Mouse (Mus musculus) urinary bladder, postnatal 14 days (tissue): Measurements from ENCODE around the gene Khdrbs2.

Experiments
- DNase-seq: peaks from one replicate; pipeline ENCODE4 v3.0.0; 2021; ENCODE audit warnings: low spot score

Khdrbs2 gene

DNA sequence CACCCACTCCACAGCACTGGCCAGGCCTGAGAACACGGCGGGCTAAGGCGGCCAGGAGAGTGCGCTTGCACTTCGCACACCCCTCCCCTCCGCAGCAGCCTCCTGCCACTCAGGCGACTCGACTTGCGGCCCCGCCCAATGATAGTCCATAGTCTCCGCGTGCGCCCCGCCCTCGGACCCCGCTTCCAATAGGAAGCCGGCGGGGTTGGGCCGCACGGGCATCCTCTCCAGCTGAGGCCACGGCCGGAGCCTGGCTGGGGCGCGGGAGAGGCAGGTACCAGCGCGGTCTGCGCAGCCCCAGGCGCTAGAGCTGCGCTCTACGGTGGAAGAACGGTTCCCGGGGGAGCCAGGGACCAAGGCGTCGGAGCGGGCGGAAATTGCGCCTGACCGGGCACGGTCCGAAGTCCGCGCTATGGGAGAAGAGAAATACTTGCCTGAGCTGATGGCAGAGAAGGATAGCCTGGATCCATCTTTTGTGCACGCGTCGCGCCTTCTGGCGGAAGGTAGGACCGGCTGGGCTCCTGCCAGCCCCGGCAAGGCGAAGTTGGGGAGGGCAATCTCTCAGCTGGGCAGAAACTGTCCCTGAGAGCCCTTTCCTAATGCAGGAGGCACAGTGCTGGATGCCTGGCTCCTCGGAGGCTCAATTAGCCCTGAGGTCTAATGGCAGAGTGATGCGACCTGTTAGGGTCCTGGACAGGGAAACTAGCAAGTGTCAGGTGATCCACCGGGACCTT is at the start of gene Khdrbs2:
TSS of gene Khdrbs2 (plus strand) at position 209 of the 734 bp plus-strand sequence.
- DNase-seq = peak; percentile 78

- no peak for DNase-seq
Observed at GRCm38 (mm10) chr1:32174566-32174965, 2.1 kb downstream of the Khdrbs2 start.

- no peak for DNase-seq
Observed at GRCm38 (mm10) chr1:32199664-32200260, 27.2 kb downstream of the Khdrbs2 start.

GRCm38 (mm10) chr1:32248443-32248842 is 75.9 kb downstream of the Khdrbs2 start:
- no peak for DNase-seq

DNA sequence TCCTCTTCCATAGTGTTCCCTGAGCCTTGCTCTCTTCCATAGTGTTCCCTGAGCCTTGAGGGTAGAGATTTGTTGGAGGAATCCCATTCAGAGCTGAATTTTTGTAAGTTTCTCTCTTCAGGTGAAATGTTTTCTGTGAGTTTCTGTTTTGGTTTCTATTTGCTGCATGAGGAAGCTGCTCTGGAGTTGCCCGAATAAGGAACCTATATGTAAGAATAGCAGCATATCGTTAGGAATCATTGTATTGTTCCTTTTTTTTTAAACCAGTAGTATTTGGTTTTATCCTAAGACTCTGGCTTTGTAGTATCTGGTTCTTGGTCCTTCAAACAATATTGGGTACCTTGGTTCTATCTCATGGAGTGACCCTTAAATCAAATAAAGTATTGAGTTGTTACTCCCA is 77.1 kb downstream of the Khdrbs2 start:
- no peak for DNase-seq

- no peak for DNase-seq
Observed at GRCm38 (mm10) chr1:32250337-32250736, 77.8 kb downstream of the Khdrbs2 start.

DNA sequence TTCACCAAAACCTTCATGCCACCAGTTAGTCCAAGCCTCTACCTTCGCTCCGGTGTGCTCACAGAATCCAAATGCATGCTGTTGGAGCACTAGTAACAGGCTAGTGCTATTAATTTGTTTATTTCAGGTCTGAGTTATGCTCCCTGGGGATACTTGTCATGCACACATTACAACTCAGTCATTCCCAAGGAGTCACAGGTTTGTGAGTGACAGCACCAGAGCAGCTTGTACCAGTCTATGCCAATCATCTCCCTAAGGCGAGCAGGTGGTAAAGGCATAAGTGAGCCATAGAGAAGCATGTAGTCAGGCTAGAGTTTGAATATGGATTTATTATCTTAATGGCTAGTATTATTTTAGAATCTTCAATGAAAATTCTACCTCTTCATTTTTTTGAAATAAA is 86.4 kb downstream of the Khdrbs2 start:
- DNase-seq = no peak

- DNase-seq = no peak
Observed at GRCm38 (mm10) chr1:32270519-32270918, 98.0 kb downstream of the Khdrbs2 start.

DNA sequence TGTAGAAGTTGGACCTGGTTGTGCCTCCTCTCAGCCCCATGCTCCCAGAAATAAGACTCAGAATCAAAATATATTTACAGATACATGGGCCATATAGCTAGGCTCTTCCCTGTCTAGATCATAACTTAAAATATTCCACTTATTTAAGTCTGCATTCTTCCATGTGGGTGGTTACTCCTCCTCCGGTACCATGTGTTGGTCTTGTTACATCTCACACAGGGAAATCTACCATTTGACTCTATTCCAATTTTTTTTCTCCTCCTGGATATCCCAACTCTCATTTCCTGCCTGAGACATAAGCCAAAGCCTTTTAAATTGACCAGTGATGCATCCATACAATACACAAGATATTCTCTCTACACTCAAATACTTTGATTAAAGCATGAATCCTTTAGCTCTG is 122.2 kb downstream of the Khdrbs2 start:
- no peak for DNase-seq

- DNase-seq = no peak
Observed at GRCm38 (mm10) chr1:32301391-32301790, 128.9 kb downstream of the Khdrbs2 start.

GRCm38 (mm10) chr1:32309074-32309473 is 136.6 kb downstream of the Khdrbs2 start:
- DNase-seq = no peak

- DNase-seq = no peak
Observed at GRCm38 (mm10) chr1:32309637-32310036, 137.1 kb downstream of the Khdrbs2 start.

GRCm38 (mm10) chr1:32339108-32339507 is 166.6 kb downstream of the Khdrbs2 start:
- no peak for DNase-seq

DNA sequence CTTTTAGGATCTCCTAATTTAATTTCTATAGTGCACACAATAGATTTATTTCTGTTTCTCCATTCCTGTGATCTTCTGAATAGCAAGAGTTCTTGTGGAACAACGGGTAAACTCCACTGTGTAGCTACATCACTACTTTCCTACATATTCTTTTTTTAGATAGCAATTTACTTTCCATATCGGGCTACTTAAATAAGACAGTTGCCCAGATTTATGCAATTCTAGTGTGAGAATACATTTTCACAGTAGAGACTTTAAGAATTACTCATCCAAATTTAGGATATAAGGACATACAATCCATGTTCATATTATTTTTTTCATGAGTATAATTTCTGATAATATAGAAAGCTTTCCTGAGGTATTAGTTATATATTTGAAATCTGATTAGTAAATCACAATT is 175.0 kb downstream of the Khdrbs2 start:
- DNase-seq = no peak

DNA sequence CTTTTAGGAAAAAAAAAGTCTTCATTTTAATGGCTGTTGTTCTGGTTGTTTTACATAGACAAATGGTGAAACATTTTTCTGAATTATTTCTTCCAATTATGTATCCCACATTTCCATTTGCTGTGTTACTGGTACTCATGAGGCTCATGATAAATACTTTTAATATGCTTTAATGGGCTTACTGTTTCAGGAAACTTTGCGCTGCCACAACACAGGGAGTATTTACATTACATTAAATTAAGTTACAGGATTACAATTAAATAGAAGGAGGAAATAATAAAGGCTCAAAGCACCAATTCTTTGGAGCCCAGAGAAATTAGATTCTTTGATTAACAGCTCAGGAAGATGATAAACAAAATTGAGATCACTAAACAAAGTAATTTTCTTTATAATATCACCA is 179.6 kb downstream of the Khdrbs2 start:
- no peak for DNase-seq

GRCm38 (mm10) chr1:32363539-32363938 is 191.0 kb downstream of the Khdrbs2 start:
- DNase-seq = no peak

- DNase-seq = no peak
Observed at GRCm38 (mm10) chr1:32397553-32397952, 225.0 kb downstream of the Khdrbs2 start.

DNA sequence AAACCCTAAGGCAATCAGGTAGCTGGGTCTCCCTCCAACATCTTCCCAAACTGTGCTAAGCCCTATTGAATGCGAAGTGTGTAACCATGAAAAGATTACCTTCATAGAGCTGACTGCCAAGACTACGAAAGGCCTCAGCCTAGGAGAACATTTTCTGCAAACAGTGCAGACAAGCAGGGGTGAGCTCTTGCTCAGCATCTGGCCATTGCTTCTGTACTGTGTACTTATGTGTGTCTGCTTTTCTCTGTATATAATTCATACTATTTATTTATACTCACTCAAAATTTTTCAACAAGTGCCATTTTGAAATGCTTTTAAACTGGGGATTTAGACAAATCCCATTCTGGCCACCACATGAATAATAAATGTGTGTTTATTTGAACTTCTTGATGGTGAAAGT is 235.1 kb downstream of the Khdrbs2 start:
- no peak for DNase-seq

GRCm38 (mm10) chr1:32428410-32428809 is 255.9 kb downstream of the Khdrbs2 start:
- no peak for DNase-seq

DNA sequence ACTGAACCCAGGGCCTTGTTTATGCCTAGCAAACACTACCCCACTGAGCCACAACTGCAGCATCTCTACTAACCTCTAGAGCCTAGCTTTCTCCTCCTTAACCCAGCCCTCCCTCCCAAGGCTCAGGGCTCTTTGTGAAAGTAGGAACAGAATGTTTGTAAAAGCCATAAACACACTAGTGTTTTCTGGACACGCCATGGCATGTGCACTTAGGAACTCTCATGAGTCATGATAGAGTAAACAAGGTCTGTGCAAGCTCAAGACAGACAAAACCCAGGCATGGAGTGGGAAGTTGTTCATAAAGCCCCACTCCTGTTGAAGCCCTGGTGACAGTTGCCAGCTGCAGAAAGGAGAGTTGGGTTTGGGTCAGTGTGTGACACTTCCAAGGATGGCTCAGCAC is 257.0 kb downstream of the Khdrbs2 start:
- peak; percentile 11 for DNase-seq

GRCm38 (mm10) chr1:32430516-32430915 is 258.0 kb downstream of the Khdrbs2 start:
- no peak for DNase-seq

GRCm38 (mm10) chr1:32433118-32433517 is 260.6 kb downstream of the Khdrbs2 start:
- DNase-seq = no peak

- no peak for DNase-seq
Observed at GRCm38 (mm10) chr1:32443927-32444326, 271.4 kb downstream of the Khdrbs2 start.

- DNase-seq = no peak
Observed at GRCm38 (mm10) chr1:32463103-32463516, 290.6 kb downstream of the Khdrbs2 start.
